Mouse (Mus musculus) left cerebral cortex, postnatal 25 days (tissue): ENCODE measurements at regions not wholly inside any gene's neighbourhood (a gene's known extent, or its start where the extent isn't known, plus 50 kb on each side); places are given as distances from the start of the nearest gene placed in this dataset.
A peak's percentile ranks its signal among the peaks of the same experiment; 100 is the strongest.
"Not testable (repeated sequence)": the region's sequence is repeated elsewhere in the genome, so short reads cannot be mapped to it uniquely, and the experiment has no call there.

ENCODE experiments used
- DNase-seq, 2 experiments: peaks; one replicate each; pipeline ENCODE4 v3.0.0; 2022; ENCODE audit warnings: low spot score in 2 of 2, mixed read lengths in 1 of 2
- intact Hi-C: fragments of 180-260 bp; cut with DNase I; formaldehyde crosslinking; loops from one replicate; pipeline ENCODE4 v1.15.1; 2025

DNA sequence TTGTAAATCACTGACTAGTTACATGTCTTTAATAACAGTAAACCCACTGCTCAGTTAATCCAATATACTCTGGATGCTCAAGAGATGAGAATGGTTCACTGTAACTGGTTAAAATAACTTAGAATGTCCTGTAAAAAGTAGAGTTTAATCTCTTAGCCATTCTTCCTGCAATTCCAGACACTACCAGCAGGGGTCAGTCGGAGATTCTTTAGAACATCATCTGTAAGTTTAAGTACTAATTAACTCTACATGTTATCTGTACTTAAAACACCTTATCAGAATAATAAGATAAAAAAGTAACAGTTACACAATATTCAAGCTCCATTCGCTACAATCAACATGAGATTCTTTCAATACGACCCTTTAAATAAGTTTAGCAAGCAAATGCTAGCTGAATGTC lies 58.7 kb upstream of the Olig3 start:
- DNase-seq = no peak
- intact Hi-C loops = no loop called here

DNA sequence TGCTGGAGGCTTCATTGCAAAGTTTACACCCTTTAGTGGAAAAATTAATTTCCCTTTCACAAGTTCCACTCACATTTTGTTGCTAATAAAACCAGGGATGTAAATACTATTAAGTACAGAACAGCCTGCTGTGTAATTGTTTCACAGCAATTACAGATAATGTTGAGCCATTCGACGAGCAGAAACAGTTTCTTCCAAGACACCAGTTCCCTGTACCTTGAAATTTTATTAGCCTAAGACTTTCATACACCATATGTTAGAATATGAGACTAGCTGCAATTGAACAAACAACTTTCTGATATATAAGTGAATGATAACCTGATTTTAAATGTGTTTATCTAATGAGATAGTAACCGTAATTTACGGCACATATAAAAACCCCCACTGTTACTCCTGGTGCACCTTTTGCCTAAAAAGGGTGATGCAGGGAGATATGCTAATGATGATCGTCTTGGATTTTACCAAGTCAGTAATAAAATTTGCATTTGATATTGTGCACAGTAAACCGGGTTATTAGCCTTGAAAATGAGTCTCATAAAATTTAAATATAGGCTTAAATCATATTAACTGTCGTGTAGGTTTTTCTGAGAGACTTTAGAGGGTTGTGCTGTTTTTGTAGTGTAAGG lies 60.8 kb upstream of the Olig3 start:
- intact Hi-C loops = no loop called here
- no peak for DNase-seq

- no peak for DNase-seq
- intact Hi-C loops = no loop called here
These were observed 64.9 kb upstream of the Olig3 start for GRCm38 (mm10) chr10:19291474-19291873.

GRCm38 (mm10) chr10:19291039-19291438 lies 65.3 kb upstream of the Olig3 start:
- intact Hi-C loops = not testable (repeated sequence)

DNA sequence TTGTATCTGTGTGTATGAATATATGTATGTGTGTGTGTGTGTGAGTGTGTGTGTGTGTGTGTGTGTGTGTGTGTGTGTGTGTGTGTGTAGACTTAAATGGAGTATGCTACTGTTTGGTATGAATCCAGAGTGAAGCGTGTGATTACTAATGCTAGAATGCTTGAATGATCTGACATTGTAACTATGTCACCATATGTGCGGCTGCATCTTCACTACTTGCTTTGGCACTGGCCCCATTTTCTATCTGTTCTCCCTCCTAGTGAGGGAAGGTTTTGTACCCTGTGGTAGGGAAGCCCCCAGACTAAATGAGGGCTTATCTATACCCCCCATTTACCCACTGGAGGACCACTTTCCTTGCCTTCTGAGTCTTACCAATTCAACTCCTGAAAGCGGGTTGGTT lies 74.2 kb upstream of the Olig3 start:
- intact Hi-C loops = no loop called here
- no peak for DNase-seq

More at GRCm38 (mm10) chr10:19291039-19291438, 65.3 kb upstream of the Olig3 start:
- not testable (repeated sequence) for DNase-seq

DNA sequence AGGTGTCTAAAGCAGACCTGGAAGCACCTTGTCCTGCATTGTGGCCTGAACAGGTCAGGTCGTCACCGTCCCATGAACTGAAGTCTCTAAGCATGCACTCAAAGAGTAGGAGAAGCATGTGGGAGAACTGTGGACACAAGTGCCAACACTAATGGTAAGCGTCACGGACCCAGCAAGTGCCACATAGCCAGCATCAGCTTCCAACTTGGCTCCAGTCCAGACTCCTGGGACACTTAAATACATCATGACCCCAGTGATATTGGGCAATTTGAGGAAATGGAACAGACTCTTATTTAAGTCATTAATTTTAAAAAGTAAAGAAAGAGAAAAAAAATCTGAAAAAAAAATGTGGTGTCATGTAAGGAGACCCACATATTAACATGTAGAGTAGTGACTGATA lies 75.3 kb upstream of the Olig3 start:
- DNase-seq = no peak
- intact Hi-C loops = no loop called here

DNA sequence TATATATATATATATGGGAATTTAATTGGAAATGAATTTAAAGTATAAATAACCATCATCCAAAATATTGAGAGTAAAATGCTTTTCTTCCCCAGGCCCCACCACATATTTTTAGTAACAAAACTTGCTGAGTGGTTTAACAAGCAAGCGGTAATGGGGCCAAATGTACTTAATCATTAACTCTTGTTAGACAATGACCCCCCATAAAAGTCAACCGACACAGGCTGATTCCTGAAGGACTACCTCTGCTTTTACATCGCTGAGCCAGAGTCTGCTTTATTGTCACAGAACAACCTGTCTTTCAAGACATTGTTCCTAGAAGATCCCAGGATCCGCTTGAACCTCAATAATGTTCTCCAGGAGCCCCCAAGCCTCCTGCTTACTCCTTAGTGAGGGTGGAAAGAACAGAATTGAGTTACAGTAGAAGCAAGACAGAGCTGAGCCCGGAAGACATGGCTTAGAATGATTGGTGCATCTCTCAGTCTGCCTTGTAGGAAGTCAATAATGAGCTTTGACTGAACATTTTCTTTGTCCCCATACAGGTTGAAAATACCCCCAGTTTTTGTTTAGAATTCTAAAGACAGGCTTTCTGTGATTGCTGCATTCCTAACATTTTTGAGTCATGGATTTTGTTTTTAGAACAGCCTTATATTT lies 78.0 kb upstream of the Olig3 start:
- no peak for DNase-seq
- intact Hi-C loops = no loop called here

GRCm38 (mm10) chr10:19277103-19277827 lies 79.1 kb upstream of the Olig3 start:
- intact Hi-C loops = no loop called here
- DNase-seq = peak; percentile 3 to 5

GRCm38 (mm10) chr10:19274985-19275384 lies 81.3 kb upstream of the Olig3 start:
- intact Hi-C loops = no loop called here
- no peak for DNase-seq

GRCm38 (mm10) chr10:19269418-19269817 lies 86.9 kb upstream of the Olig3 start:
- intact Hi-C loops = no loop called here
- no peak for DNase-seq

- DNase-seq = no peak
- intact Hi-C loops = no loop called here
These were observed 88.3 kb upstream of the Olig3 start for GRCm38 (mm10) chr10:19268051-19268450.

GRCm38 (mm10) chr10:19240102-19240759 lies 116.1 kb upstream of the Olig3 start:
- intact Hi-C loops = loop anchor here (1.0 to 10.0 kb wide), 5 partner anchors 279 to 885 kb away; no protein-coding TSS in a partner anchor
- peak; percentile 44 to 60 for DNase-seq

DNA sequence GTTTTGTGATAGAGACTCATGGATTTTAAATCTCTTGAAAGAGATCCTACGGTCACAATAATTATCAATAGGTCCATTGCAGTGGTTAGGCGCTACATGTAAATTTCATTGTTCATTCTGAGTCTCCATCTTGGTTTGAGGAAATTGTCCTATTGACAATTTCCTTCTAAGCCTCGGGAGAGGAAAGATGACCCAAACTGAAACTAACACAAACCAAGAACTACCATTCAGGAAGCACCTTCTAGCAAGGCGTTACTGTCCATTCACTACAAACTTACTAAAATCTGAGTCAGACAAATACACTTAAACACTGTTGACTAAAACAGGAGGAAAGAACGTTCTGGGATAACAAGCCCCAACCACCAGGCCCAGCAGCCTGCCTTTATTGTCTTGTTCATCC lies 140.1 kb upstream of the Olig3 start:
- intact Hi-C loops = no loop called here
- DNase-seq = no peak

DNA sequence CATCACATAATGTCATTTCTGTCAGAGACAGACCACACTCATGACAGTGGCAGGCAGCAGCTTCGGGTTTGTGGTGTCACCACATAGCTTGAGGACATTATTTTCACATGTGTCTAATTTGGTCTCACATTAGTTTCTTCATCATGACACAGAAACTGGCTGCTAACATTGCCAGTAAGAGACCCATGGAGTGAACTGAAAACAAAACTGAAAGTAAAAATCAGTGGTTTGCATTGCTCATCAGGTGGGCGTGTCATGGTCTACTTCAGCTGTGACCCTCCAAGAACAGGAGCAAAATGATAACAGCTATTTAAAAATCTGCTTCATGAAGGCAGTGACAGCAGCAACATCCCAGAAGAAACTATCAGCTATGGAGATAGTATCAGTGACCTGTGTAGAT lies 146.6 kb upstream of the Olig3 start:
- intact Hi-C loops = no loop called here
- DNase-seq = no peak

DNA sequence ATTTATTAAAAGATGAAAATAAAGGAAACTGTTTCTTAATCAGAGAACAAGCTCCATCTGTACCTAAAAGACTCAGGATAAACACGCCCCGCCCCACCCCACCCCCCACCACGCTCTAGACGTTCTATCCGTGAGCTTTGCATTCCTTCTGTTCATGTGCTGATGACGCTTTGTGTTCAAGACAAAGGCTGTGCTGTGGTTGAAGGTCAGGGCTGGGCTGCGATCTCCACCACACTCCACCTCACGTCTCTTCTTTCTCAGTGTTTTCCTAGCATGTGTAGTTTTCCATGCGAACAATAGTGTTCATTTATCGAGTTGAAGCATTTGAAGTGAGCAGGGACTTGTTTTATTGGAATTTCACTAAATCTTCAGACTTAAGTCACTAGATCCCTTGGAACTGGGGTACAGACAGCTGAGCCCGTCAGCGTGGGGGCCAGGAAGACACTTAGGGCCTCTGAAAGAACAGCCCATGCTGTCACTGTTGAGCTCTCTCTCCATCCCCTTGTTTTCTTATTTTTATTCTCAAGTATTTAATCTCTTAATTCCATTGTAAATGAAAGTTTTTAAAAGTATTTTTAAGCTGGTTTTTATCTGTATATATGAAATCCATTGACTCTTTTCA lies 148.1 kb upstream of the Olig3 start:
- no peak for DNase-seq
- intact Hi-C loops = no loop called here

DNA sequence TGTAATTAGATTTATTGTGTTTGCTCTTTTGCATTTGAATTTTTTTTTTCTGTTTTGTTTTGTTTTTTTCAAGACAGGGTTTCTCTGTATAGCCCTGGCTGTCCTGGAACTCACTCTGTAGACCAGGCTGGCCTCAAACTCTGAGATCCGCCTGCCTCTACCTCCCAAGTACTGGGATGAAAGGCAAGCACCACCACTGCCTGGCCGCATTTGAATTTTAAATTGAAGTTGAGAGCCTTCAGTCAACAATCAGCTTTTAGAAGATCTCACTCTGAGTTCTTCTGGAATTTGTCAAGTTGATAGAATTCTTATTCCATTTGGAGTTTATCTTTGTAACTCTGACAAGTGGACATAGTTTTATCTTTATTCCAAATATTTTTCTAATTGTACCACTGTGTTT lies 148.8 kb upstream of the Olig3 start:
- intact Hi-C loops = no loop called here
- no peak for DNase-seq

DNA sequence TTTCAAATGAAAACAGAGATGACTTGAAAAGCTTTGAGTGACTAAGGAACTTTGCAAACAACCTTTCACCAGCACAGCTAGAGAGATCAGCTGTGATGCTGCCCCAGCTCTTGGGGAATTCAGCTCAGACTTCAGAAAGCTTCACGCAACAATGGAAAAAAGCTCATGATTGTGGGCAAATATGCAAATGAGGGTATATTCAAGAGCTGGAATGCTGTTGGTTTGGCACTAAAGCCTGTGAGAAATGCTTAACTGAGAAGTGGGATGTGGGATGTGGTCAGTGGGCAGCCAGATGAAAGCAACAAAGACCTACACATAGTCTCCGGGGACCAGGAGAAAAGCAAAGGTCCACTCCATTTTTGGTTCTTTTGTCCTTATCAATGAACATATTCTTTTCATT lies 156.0 kb upstream of the Olig3 start:
- DNase-seq = no peak
- intact Hi-C loops = no loop called here

DNA sequence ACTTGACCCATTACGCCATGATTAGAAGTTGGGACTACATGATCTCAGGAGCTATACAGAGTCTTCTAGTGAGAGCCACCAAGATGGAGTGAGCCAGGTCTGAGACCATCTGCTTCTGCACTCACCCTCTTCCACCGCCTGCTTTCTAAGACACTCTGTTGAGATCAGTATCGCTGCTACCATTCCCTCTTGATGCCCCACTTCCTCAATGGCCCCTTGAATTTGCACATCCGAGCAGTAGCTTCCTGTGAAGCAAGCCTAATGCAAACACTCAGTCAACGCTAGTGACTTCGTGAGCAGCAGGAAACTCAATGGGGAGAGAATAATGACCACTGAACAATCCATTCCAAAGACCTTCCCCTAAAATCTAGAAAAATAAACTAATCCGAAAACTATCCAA lies 160.7 kb upstream of the Olig3 start:
- intact Hi-C loops = no loop called here

GRCm38 (mm10) chr10:19194646-19195045 lies 161.7 kb upstream of the Olig3 start:
- intact Hi-C loops = no loop called here

More for the DNA sequence above, 160.7 kb upstream of the Olig3 start:
- DNase-seq = no peak

More at GRCm38 (mm10) chr10:19194646-19195045, 161.7 kb upstream of the Olig3 start:
- no peak for DNase-seq
